In genomic region chr10:41626996-41627395, GRCm38 (mm10) we compare ENCODE assay signal across 22 mouse cellular contexts.
A peak's percentile ranks its signal among the peaks of the same experiment; 100 is the strongest.
DNase-seq lines count a peak whose midpoint lies in the region; TF ChIP-seq lines count a peak whose summit lies in the region.
"Had no signal": no experiment of that assay in that cellular context is flagged by ENCODE, and none has a peak within 500 bp of the region (broad histone marks: within the 10 kb centered on the region; RNA-seq: fewer than 3 reads in every experiment).

No protein-coding gene starts in this region.

- TF ChIP-seq CTCF in ES-Bruce4 (IDR thresholded peaks at IDR 0.05; ENCODE audit: low read depth, low read length): no peak

- no peak for TF ChIP-seq POLR2A in ES-Bruce4 (IDR thresholded peaks at IDR 0.05; ENCODE audit: insufficient read depth, low read length)

- no peaks in the 10 kb centered on the region for H3K36me3 ChIP-seq in ES-Bruce4 (ENCODE audit: control insufficient read depth, insufficient read depth, low read length, poor library complexity, severe bottlenecking)
- H3K36me3 ChIP-seq: G1E had no signal

- TF ChIP-seq EP300 in ES-Bruce4 (IDR thresholded peaks at IDR 0.05; ENCODE audit: insufficient read depth, low read depth, low read length): peak; percentile 64; the same call in 1 of the 2 replicates

- H3K9ac ChIP-seq in ES-Bruce4 (ENCODE audit: low read depth, poor library complexity, severe bottlenecking): no peak overlapping the region

- H3K4me1 ChIP-seq in ES-Bruce4 (ENCODE audit: control insufficient read depth, insufficient read depth, low read length): peaks cover 3% of the 10 kb centered on the region

- H3K27ac ChIP-seq in ES-Bruce4 (ENCODE audit: insufficient read depth, low read length): no peak overlapping the region

- H3K27me3 ChIP-seq in ES-Bruce4 (ENCODE audit: control insufficient read depth, insufficient read depth, low read length, poor library complexity, severe bottlenecking): no peaks in the 10 kb centered on the region
- H3K27me3 ChIP-seq: CH12.LX, Patski had no signal

- DNase-seq in ES-CJ7 (ENCODE audit: low read depth, low spot score) (peak; percentile 56), ZHBTc4 (ENCODE audit: low read depth, low spot score) (peak; percentile 33)
- DNase-seq in spleen, adult 12 weeks (ENCODE audit: low spot score): no peak
- DNase-seq in gastrocnemius, adult 18-20 months (ENCODE audit: low spot score): no peak
- DNase-seq in gastrocnemius, postnatal 4 days (ENCODE audit: low spot score in 2 of 2): no peak
- DNase-seq: adrenal gland, adult 2 months; adrenal gland, adult 8-10 months; adrenal gland, postnatal 10 days; adrenal gland, postnatal 14 days; adrenal gland, postnatal 25 days; adrenal gland, postnatal 36 days; B cell, adult 2 months; cerebellum, adult 11 months; cerebellum, adult 11-12 months; cerebellum, adult 18-20 months; cerebellum, adult 2 months; cerebellum, adult 8-10 months; cerebellum, adult 9-10 months had no signal

- 0 out of 2 replicates have a peak, but pooled peaks cover 5% of the 10 kb centered on the region for H3K9me3 ChIP-seq in ES-Bruce4 (replicated peaks; ENCODE audit: control insufficient read depth, insufficient read depth, low read length, poor library complexity, severe bottlenecking)

- H3K4me3 ChIP-seq in ES-Bruce4 (ENCODE audit: low read depth, low read length): no peak overlapping the region

Comparison
In these comparisons a context has a peak if more than half of its experiments do, and no peak if none do; other contexts are left out.
1. DNase-seq: peak in ES-CJ7 (single experiment) and ZHBTc4 (single experiment); none in spleen, adult 12 weeks (single experiment), gastrocnemius, adult 18-20 months (single experiment) and gastrocnemius, postnatal 4 days (0 of 2).